Mouse (Mus musculus): ENCODE data around the gene Cmtm6. TPM values are rescaled to one million over a fixed set of nuclear protein-coding genes. Genes with fewer than 3 reads are reported as not detected.

The Cmtm6 gene
- polyA plus RNA-seq, 1 experiment from 2014 or later, result 21.0 TPM

- no peak for ATAC-seq
- H3K27me3 ChIP-seq (replicated peaks; ENCODE audit: control insufficient read depth, insufficient read depth, low read length), result no peaks in the 10 kb centered on the region
- H3K4me2 ChIP-seq (ENCODE audit: low read length), result no peak overlapping the region
- no peak overlapping the region for H3K9ac ChIP-seq (ENCODE audit: low read depth, low read length)
- 91% methylated on average over 4 of the region's 4 CpGs for WGBS
- H3K4me1 ChIP-seq (ENCODE audit: control insufficient read depth, insufficient read depth, low read depth, low read length), result 0 out of 2 replicates have a peak, but pooled peaks cover 2% of the 10 kb centered on the region
- peaks cover 8% of the 10 kb centered on the region for H3K36me3 ChIP-seq (ENCODE audit: control insufficient read depth, insufficient read depth, low read length)
- H3K9me3 ChIP-seq (ENCODE audit: control insufficient read depth, low read length), result no peaks in the 10 kb centered on the region
- H3K4me3 ChIP-seq (ENCODE audit: low read length), result no peak overlapping the region
- no peak overlapping the region for H3K27ac ChIP-seq (ENCODE audit: low read depth, low read length)
Observed at GRCm38 (mm10) chr9:114697072-114697471, 33.8 kb upstream of the Cmtm6 start.

DNA sequence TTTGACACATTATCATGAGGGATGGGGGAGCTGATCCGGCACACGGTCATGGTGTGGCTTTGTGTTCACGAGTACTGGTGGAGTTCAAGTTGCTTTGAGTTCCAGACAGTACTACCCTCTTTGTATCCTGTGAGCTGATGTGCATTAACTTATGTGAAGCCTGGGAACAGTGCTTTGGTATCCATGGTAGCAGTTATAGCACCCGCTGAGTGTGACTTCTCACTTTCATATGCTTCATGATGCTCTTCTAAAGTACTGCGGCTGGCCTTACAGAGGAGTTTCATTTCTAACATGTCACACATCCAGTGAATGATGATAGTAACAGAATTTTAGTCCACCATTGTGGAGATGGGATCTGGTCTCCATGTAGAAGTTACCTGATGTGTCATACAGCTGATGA lies 33.0 kb upstream of the Cmtm6 start:
- no peak for ATAC-seq
- H3K36me3 ChIP-seq (ENCODE audit: control insufficient read depth, insufficient read depth, low read length), result peaks cover 5% of the 10 kb centered on the region
- no peaks in the 10 kb centered on the region for H3K27me3 ChIP-seq (replicated peaks; ENCODE audit: control insufficient read depth, insufficient read depth, low read length)
- no peak overlapping the region for H3K27ac ChIP-seq (ENCODE audit: low read depth, low read length)
- no peaks in the 10 kb centered on the region for H3K9me3 ChIP-seq (ENCODE audit: control insufficient read depth, low read length)
- no peak overlapping the region for H3K4me2 ChIP-seq (ENCODE audit: low read length)
- 85% methylated on average over 5 of the region's 5 CpGs for WGBS
- no peak overlapping the region for H3K9ac ChIP-seq (ENCODE audit: low read depth, low read length)
- H3K4me3 ChIP-seq (ENCODE audit: low read length), result no peak overlapping the region
- 0 out of 2 replicates have a peak, but pooled peaks cover 2% of the 10 kb centered on the region for H3K4me1 ChIP-seq (ENCODE audit: control insufficient read depth, insufficient read depth, low read depth, low read length)

- 60% methylated on average over 6 of the region's 6 CpGs for whole genome bisulfite sequencing
- Histone ChIP-seq H3K27ac (ENCODE audit: low read depth, low read length) (no peak overlapping the region), H3K27me3 (replicated peaks; ENCODE audit: control insufficient read depth, insufficient read depth, low read length) (no peaks in the 10 kb centered on the region)
Observed at GRCm38 (mm10) chr9:114699262-114699661, 31.7 kb upstream of the Cmtm6 start.

GRCm38 (mm10) chr9:114699882-114700665 lies 30.8 kb upstream of the Cmtm6 start:
- Histone ChIP-seq H3K4me3 (ENCODE audit: low read length) (no peak overlapping the region), H3K27me3 (replicated peaks; ENCODE audit: control insufficient read depth, insufficient read depth, low read length) (no peaks in the 10 kb centered on the region), H3K36me3 (ENCODE audit: control insufficient read depth, insufficient read depth, low read length) (peaks cover 2% of the 10 kb centered on the region; the same call in 1 of the 2 replicates), H3K4me2 (ENCODE audit: low read length) (no peak overlapping the region), H3K4me1 (ENCODE audit: control insufficient read depth, insufficient read depth, low read depth, low read length) (0 out of 2 replicates have a peak, but pooled peaks cover 2% of the 10 kb centered on the region), H3K9me3 (ENCODE audit: control insufficient read depth, low read length) (no peaks in the 10 kb centered on the region), H3K27ac (ENCODE audit: low read depth, low read length) (no peak overlapping the region), H3K9ac (ENCODE audit: low read depth, low read length) (no peak overlapping the region)
- 93% methylated on average over 16 of the region's 16 CpGs for WGBS
- no peak for ATAC-seq

More at GRCm38 (mm10) chr9:114699262-114699661, 31.7 kb upstream of the Cmtm6 start:
- no peak overlapping the region for H3K4me3 ChIP-seq (ENCODE audit: low read length)
- no peak for ATAC-seq
- H3K4me2 ChIP-seq (ENCODE audit: low read length), result no peak overlapping the region
- H3K9ac ChIP-seq (ENCODE audit: low read depth, low read length), result no peak overlapping the region
- H3K36me3 ChIP-seq (ENCODE audit: control insufficient read depth, insufficient read depth, low read length), result peaks cover 3% of the 10 kb centered on the region
- H3K9me3 ChIP-seq (ENCODE audit: control insufficient read depth, low read length), result no peaks in the 10 kb centered on the region
- 0 out of 2 replicates have a peak, but pooled peaks cover 2% of the 10 kb centered on the region for H3K4me1 ChIP-seq (ENCODE audit: control insufficient read depth, insufficient read depth, low read depth, low read length)

DNA sequence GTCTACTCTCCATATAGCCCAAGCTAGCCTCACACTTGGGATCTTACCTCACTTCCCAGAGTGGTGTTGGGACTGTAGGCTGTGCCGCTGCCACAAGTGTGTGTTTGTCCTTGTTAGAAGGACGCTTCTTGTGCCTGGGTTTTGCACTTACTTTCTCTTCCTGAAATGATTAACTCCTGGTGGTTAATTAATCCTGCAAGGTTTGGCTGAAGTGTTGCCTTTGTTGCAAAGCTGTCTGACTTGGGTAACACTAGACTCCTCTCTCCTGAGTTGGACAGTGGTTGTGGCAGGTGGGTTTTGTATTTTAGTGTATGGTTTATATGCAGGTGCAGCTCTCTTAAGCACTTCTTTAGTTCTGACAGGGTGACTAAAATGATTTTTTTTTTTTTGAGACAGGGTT lies 29.9 kb upstream of the Cmtm6 start:
- no peak overlapping the region for H3K27ac ChIP-seq (ENCODE audit: low read depth, low read length)
- H3K4me1 ChIP-seq (ENCODE audit: control insufficient read depth, insufficient read depth, low read depth, low read length), result 0 out of 2 replicates have a peak, but pooled peaks cover 2% of the 10 kb centered on the region
- peaks cover 9% of the 10 kb centered on the region for H3K36me3 ChIP-seq (ENCODE audit: control insufficient read depth, insufficient read depth, low read length)
- no peaks in the 10 kb centered on the region for H3K9me3 ChIP-seq (ENCODE audit: control insufficient read depth, low read length)
- H3K4me2 ChIP-seq (ENCODE audit: low read length), result no peak overlapping the region
- WGBS, result 86% methylated on average over 2 of the region's 2 CpGs
- no peaks in the 10 kb centered on the region for H3K27me3 ChIP-seq (replicated peaks; ENCODE audit: control insufficient read depth, insufficient read depth, low read length)
- no peak overlapping the region for H3K4me3 ChIP-seq (ENCODE audit: low read length)
- no peak for ATAC-seq
- no peak overlapping the region for H3K9ac ChIP-seq (ENCODE audit: low read depth, low read length)

DNA sequence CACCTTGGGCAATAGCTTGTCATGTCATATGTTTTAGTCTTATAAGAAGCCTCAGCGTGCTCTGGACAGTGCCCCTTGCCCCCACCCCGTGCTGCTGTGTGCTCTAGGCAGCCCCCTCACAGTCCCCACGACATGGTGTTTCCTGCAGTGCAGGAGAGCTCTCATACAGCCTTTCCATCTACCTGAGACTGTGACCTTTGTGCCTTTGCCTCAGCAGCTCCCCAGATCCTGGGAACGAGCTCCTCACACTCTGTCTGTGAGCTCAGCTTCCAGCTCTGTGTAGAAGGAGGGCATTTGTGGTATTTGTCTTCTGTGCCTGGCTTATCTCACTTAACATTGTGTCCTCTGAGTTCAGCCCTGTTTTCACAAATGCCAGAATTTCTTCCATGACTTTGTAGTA lies 29.0 kb upstream of the Cmtm6 start:
- peaks cover 12% of the 10 kb centered on the region for H3K36me3 ChIP-seq (ENCODE audit: control insufficient read depth, insufficient read depth, low read length)
- no peak for ATAC-seq
- H3K4me2 ChIP-seq (ENCODE audit: low read length), result no peak overlapping the region
- no peaks in the 10 kb centered on the region for H3K27me3 ChIP-seq (replicated peaks; ENCODE audit: control insufficient read depth, insufficient read depth, low read length)
- 94% methylated on average over 4 of the region's 4 CpGs for WGBS
- H3K27ac ChIP-seq (ENCODE audit: low read depth, low read length), result no peak overlapping the region
- H3K4me1 ChIP-seq (ENCODE audit: control insufficient read depth, insufficient read depth, low read depth, low read length), result 0 out of 2 replicates have a peak, but pooled peaks cover 2% of the 10 kb centered on the region
- H3K9me3 ChIP-seq (ENCODE audit: control insufficient read depth, low read length), result no peaks in the 10 kb centered on the region
- no peak overlapping the region for H3K4me3 ChIP-seq (ENCODE audit: low read length)
- no peak overlapping the region for H3K9ac ChIP-seq (ENCODE audit: low read depth, low read length)

DNA sequence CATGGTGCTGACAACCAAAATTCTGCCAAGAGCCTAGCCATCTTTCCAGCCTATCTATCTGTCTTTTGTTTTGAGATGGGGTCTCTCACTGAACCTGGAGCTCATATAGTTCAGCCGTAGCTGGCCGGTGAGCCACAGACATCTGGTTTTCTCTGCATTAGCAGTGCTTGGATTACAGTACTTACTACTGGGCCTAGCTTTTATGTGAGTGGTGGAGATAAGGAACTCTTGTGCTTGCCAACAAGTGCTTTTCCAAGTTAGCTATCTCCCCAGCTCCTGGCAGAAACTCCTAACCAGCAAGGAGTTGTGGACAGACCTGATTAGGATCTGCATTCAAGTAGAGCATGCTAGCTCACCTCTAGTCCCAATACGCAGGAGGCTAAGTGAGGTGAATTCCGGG lies 23.1 kb upstream of the Cmtm6 start:
- no peaks in the 10 kb centered on the region for H3K9me3 ChIP-seq (ENCODE audit: control insufficient read depth, low read length)
- H3K4me1 ChIP-seq (ENCODE audit: control insufficient read depth, insufficient read depth, low read depth, low read length), result no peaks in the 10 kb centered on the region
- WGBS, result 97% methylated on average over 4 of the region's 4 CpGs
- H3K4me2 ChIP-seq (ENCODE audit: low read length), result no peak overlapping the region
- H3K9ac ChIP-seq (ENCODE audit: low read depth, low read length), result no peak overlapping the region
- no peaks in the 10 kb centered on the region for H3K27me3 ChIP-seq (replicated peaks; ENCODE audit: control insufficient read depth, insufficient read depth, low read length)
- H3K4me3 ChIP-seq (ENCODE audit: low read length), result no peak overlapping the region
- H3K27ac ChIP-seq (ENCODE audit: low read depth, low read length), result no peak overlapping the region
- ATAC-seq, result no peak
- H3K36me3 ChIP-seq (ENCODE audit: control insufficient read depth, insufficient read depth, low read length), result peaks cover 29% of the 10 kb centered on the region

DNA sequence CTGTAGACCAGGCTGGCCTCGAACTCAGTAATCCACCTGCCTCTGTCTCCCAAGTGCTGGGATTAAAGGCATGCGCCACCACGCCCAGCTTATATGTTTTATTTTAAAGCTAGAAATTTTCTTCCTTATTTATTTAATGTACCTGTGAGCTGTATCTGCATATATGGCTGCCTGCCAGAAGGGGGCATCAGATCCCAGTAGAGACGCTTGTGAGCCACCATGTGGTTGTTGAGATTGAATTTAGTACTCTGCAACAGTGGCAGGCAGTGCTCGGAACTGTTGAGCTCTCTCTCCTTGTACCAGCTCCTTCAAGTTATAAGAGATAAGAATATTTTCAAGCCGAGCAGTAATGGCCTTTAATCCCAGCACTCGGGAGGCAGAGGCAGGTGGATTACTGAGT lies 20.6 kb upstream of the Cmtm6 start:
- no peak overlapping the region for H3K4me3 ChIP-seq (ENCODE audit: low read length)
- WGBS, result 77% methylated on average over 7 of the region's 7 CpGs
- no peaks in the 10 kb centered on the region for H3K9me3 ChIP-seq (ENCODE audit: control insufficient read depth, low read length)
- H3K4me1 ChIP-seq (ENCODE audit: control insufficient read depth, insufficient read depth, low read depth, low read length), result no peaks in the 10 kb centered on the region
- H3K27me3 ChIP-seq (replicated peaks; ENCODE audit: control insufficient read depth, insufficient read depth, low read length), result no peaks in the 10 kb centered on the region
- no peak overlapping the region for H3K4me2 ChIP-seq (ENCODE audit: low read length)
- H3K27ac ChIP-seq (ENCODE audit: low read depth, low read length), result no peak overlapping the region
- no peak overlapping the region for H3K9ac ChIP-seq (ENCODE audit: low read depth, low read length)
- no peak for ATAC-seq
- peaks cover 43% of the 10 kb centered on the region for H3K36me3 ChIP-seq (ENCODE audit: control insufficient read depth, insufficient read depth, low read length)

- Histone ChIP-seq H3K9me3 (ENCODE audit: control insufficient read depth, low read length) (no peaks in the 10 kb centered on the region), H3K27me3 (replicated peaks; ENCODE audit: control insufficient read depth, insufficient read depth, low read length) (no peaks in the 10 kb centered on the region), H3K27ac (ENCODE audit: low read depth, low read length) (no peak overlapping the region), H3K9ac (ENCODE audit: low read depth, low read length) (no peak overlapping the region), H3K4me1 (ENCODE audit: control insufficient read depth, insufficient read depth, low read depth, low read length) (no peaks in the 10 kb centered on the region), H3K4me2 (ENCODE audit: low read length) (no peak overlapping the region), H3K36me3 (ENCODE audit: control insufficient read depth, insufficient read depth, low read length) (peaks cover 54% of the 10 kb centered on the region), H3K4me3 (ENCODE audit: low read length) (no peak overlapping the region)
- no peak for ATAC-seq
- 96% methylated on average over 7 of the region's 7 CpGs for WGBS
Observed at GRCm38 (mm10) chr9:114713481-114713880, 17.4 kb upstream of the Cmtm6 start.

Measured in hindbrain, embryonic 16.5 days (tissue).